Mouse (Mus musculus): ENCODE results near the gene Bcl10. TPM values are rescaled to one million over a fixed set of nuclear protein-coding genes. Genes with fewer than 3 reads are reported as not detected.
"Not testable (repeated sequence)": the region's sequence is repeated elsewhere in the genome, so short reads cannot be mapped to it uniquely, and the experiment has no call there.

Bcl10 gene
- polyA plus RNA-seq, 1 experiment from 2014 or later = 57.7 TPM

- Histone ChIP-seq H3K4me3 (replicated peaks; ENCODE audit: low read depth, low read length) (no peak overlapping the region), H3K27me3 (ENCODE audit: insufficient read depth, low read length) (no peaks in the 10 kb centered on the region), H3K4me2 (ENCODE audit: low read length) (no peak overlapping the region), H3K9me3 (replicated peaks; ENCODE audit: low read length) (no peaks in the 10 kb centered on the region), H3K27ac (no peak overlapping the region), H3K9ac (ENCODE audit: low read depth, low read length) (no peak overlapping the region), H3K36me3 (ENCODE audit: insufficient read depth, low read length) (no peaks in the 10 kb centered on the region), H3K4me1 (replicated peaks; ENCODE audit: insufficient read depth, low read length) (no peaks in the 10 kb centered on the region)
- DNase-seq (ENCODE audit: low spot score) = no peak
- TF ChIP-seq CTCF (IDR thresholded peaks at IDR 0.05; ENCODE audit: low read depth) = no peak
- WGBS = 83% methylated on average over 9 of the region's 9 CpGs
- no peak for ATAC-seq (replicated peaks; ENCODE audit: low FRiP score, low read depth)
Observed at GRCm38 (mm10) chr3:145906582-145906981, 16.0 kb upstream of the Bcl10 start.

DNA sequence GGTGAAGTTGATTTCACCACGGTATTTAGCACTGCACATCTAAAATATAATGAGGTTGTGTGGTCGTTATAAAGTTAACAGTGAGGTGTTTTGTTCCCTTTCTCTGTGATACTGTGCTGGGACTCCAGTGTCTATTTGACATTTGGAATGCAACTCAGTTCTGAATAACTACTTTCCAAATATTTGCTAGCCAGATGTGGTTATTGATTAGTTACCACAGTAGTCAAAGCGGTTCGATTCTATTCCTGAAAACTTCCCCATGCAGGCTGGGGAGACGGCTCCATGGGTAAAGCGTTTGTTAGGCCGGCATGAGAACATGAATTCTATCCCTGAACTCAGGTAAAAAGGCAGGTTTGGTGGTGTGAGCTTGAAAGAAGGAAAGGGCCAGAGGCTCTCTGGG is 10.1 kb upstream of the Bcl10 start:
- H3K9me3 ChIP-seq (replicated peaks; ENCODE audit: low read length) = no peaks in the 10 kb centered on the region
- H3K4me3 ChIP-seq (replicated peaks; ENCODE audit: low read depth, low read length) = no peak overlapping the region
- ATAC-seq (replicated peaks; ENCODE audit: low FRiP score, low read depth) (no peak), DNase-seq (ENCODE audit: low spot score) (no peak)
- no peaks in the 10 kb centered on the region for H3K36me3 ChIP-seq (ENCODE audit: insufficient read depth, low read length)
- H3K27ac ChIP-seq = no peak overlapping the region
- no peak overlapping the region for H3K9ac ChIP-seq (ENCODE audit: low read depth, low read length)
- no peak overlapping the region for H3K4me2 ChIP-seq (ENCODE audit: low read length)
- TF ChIP-seq CTCF (IDR thresholded peaks at IDR 0.05; ENCODE audit: low read depth) = no peak
- no peaks in the 10 kb centered on the region for H3K27me3 ChIP-seq (ENCODE audit: insufficient read depth, low read length)
- H3K4me1 ChIP-seq (replicated peaks; ENCODE audit: insufficient read depth, low read length) = no peaks in the 10 kb centered on the region; the same call in 1 of the 2 replicates
- WGBS = 89% methylated on average over 7 of the region's 7 CpGs

GRCm38 (mm10) chr3:145913263-145913662 is 9.3 kb upstream of the Bcl10 start:
- H3K27me3 ChIP-seq (ENCODE audit: insufficient read depth, low read length) = no peaks in the 10 kb centered on the region
- DNase-seq (ENCODE audit: low spot score) (no peak), ATAC-seq (replicated peaks; ENCODE audit: low FRiP score, low read depth) (no peak)
- no peak overlapping the region for H3K4me3 ChIP-seq (replicated peaks; ENCODE audit: low read depth, low read length)
- H3K9ac ChIP-seq (ENCODE audit: low read depth, low read length) = no peak overlapping the region
- H3K9me3 ChIP-seq (replicated peaks; ENCODE audit: low read length) = no peaks in the 10 kb centered on the region
- H3K36me3 ChIP-seq (ENCODE audit: insufficient read depth, low read length) = no peaks in the 10 kb centered on the region
- no peaks in the 10 kb centered on the region; the same call in 1 of the 2 replicates for H3K4me1 ChIP-seq (replicated peaks; ENCODE audit: insufficient read depth, low read length)
- no peak overlapping the region for H3K4me2 ChIP-seq (ENCODE audit: low read length)
- 62% methylated on average over 6 of the region's 6 CpGs for WGBS
- no peak for TF ChIP-seq CTCF (IDR thresholded peaks at IDR 0.05; ENCODE audit: low read depth)
- H3K27ac ChIP-seq = no peak overlapping the region

- H3K36me3 ChIP-seq (ENCODE audit: insufficient read depth, low read length); H3K9me3 ChIP-seq (replicated peaks; ENCODE audit: low read length); H3K9ac ChIP-seq (ENCODE audit: low read depth, low read length); ATAC-seq (replicated peaks; ENCODE audit: low FRiP score, low read depth); DNase-seq (ENCODE audit: low spot score); H3K4me1 ChIP-seq (replicated peaks; ENCODE audit: insufficient read depth, low read length); H3K27ac ChIP-seq; H3K4me2 ChIP-seq (ENCODE audit: low read length); H3K27me3 ChIP-seq (ENCODE audit: insufficient read depth, low read length); H3K4me3 ChIP-seq (replicated peaks; ENCODE audit: low read depth, low read length): not testable (repeated sequence)
- WGBS = 83% methylated on average over 7 of the region's 7 CpGs
Observed at GRCm38 (mm10) chr3:145913942-145914341, 8.7 kb upstream of the Bcl10 start.

- H3K9ac ChIP-seq (ENCODE audit: low read depth, low read length) = no peak overlapping the region
- no peaks in the 10 kb centered on the region; the same call in 1 of the 2 replicates for H3K4me1 ChIP-seq (replicated peaks; ENCODE audit: insufficient read depth, low read length)
- no peak overlapping the region for H3K4me3 ChIP-seq (replicated peaks; ENCODE audit: low read depth, low read length)
- ATAC-seq (replicated peaks; ENCODE audit: low FRiP score, low read depth) (no peak), DNase-seq (ENCODE audit: low spot score) (no peak)
- H3K4me2 ChIP-seq (ENCODE audit: low read length) = no peak overlapping the region
- 86% methylated on average over 5 of the region's 5 CpGs for WGBS
- H3K36me3 ChIP-seq (ENCODE audit: insufficient read depth, low read length) = no peaks in the 10 kb centered on the region
- no peak for TF ChIP-seq CTCF (IDR thresholded peaks at IDR 0.05; ENCODE audit: low read depth)
- no peaks in the 10 kb centered on the region for H3K27me3 ChIP-seq (ENCODE audit: insufficient read depth, low read length)
- no peaks in the 10 kb centered on the region for H3K9me3 ChIP-seq (replicated peaks; ENCODE audit: low read length)
- no peak overlapping the region for H3K27ac ChIP-seq
Observed at GRCm38 (mm10) chr3:145916374-145916773, 6.2 kb upstream of the Bcl10 start.

DNA sequence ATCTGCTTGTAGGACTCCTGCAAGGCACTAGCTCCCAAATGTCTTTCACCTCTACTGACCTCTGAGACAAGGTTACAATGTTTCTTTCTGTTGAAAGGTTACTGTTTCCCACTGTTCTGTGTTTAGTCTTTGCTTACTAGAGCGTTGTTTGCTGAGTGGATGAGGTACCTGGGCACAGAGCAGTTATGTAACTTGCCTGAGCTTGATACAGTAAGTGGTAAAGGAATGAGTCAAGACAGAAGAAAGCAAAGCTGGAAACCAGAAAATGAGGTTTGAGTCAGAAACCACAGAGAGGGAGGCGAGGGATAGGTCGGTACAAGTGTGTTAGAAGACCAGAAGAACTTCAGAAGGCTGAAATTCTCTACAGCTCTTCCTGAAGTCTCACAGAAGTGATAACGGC is 5.8 kb upstream of the Bcl10 start:
- WGBS = 87% methylated on average over 4 of the region's 4 CpGs
- Histone ChIP-seq H3K4me2 (ENCODE audit: low read length) (no peak overlapping the region), H3K9me3 (replicated peaks; ENCODE audit: low read length) (no peaks in the 10 kb centered on the region), H3K4me3 (replicated peaks; ENCODE audit: low read depth, low read length) (no peak overlapping the region), H3K36me3 (ENCODE audit: insufficient read depth, low read length) (no peaks in the 10 kb centered on the region), H3K27me3 (ENCODE audit: insufficient read depth, low read length) (no peaks in the 10 kb centered on the region), H3K4me1 (replicated peaks; ENCODE audit: insufficient read depth, low read length) (no peaks in the 10 kb centered on the region; the same call in 1 of the 2 replicates), H3K27ac (no peak overlapping the region), H3K9ac (ENCODE audit: low read depth, low read length) (no peak overlapping the region)
- DNase-seq (ENCODE audit: low spot score) (no peak), ATAC-seq (replicated peaks; ENCODE audit: low FRiP score, low read depth) (no peak)
- TF ChIP-seq CTCF (IDR thresholded peaks at IDR 0.05; ENCODE audit: low read depth) = no peak

DNA sequence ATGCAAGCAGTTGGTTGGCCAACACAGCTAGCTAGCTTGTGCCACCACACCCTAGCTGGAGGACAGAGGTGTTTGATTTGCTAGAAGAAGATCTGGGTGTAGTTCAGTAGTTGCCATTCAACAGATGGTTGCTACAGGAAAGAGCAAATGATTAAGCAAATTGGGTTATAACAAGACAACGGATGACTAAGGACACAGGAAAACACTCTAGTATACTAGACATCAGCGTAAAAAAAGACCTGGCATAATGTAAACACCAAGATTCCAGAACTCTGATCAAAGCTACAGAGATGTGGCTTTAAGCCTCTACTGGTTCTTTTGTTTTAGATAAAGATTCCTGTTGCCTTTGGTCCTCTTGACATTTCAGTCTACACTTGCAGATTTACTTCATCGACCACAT is 367 bp downstream of the Bcl10 start:
- Histone ChIP-seq H3K4me1 (replicated peaks; ENCODE audit: insufficient read depth, low read length) (peaks cover 10% of the 10 kb centered on the region; the same call in 1 of the 2 replicates), H3K27me3 (ENCODE audit: insufficient read depth, low read length) (no peaks in the 10 kb centered on the region), H3K36me3 (ENCODE audit: insufficient read depth, low read length) (peaks cover 5% of the 10 kb centered on the region; the same call in 1 of the 2 replicates), H3K9ac (ENCODE audit: low read depth, low read length) (no peak overlapping the region), H3K4me3 (replicated peaks; ENCODE audit: low read depth, low read length) (no peak overlapping the region), H3K4me2 (ENCODE audit: low read length) (no peak overlapping the region), H3K27ac (no peak overlapping the region), H3K9me3 (replicated peaks; ENCODE audit: low read length) (no peaks in the 10 kb centered on the region)
- ATAC-seq (replicated peaks; ENCODE audit: low FRiP score, low read depth) (no peak), DNase-seq (ENCODE audit: low spot score) (no peak)
- WGBS = 68% methylated on average over 3 of the region's 3 CpGs
- TF ChIP-seq CTCF (IDR thresholded peaks at IDR 0.05; ENCODE audit: low read depth) = no peak
